Mouse (Mus musculus): ENCODE results near the gene Tmem217. TPM values are rescaled to one million over a fixed set of nuclear protein-coding genes. Genes with fewer than 3 reads are reported as not detected.

The Tmem217 gene
- total RNA-seq, 2 experiments from 2014 or later = not detected

Small RNAs within 50 kb of the gene (microRNA-seq; reads per million reads assigned to microRNA genes)
- gene Mir7667 = 0 to 0.25 reads per million in 2 experiments

Other genes with a start within 250 kb of the Tmem217 start
- gene Pi16, start 234.7 kb downstream of the Tmem217 start, total RNA-seq (2021) = 1 to 10 TPM; 1.1 to 1.5 TPM
- 100 to 1,000 TPM; 553 to 573 TPM for gene Mtch1, start 204.5 kb downstream of the Tmem217 start, total RNA-seq (2021)
- 1 to 10 TPM; 5.2 to 6.8 TPM for gene Fgd2, start 191.5 kb downstream of the Tmem217 start, total RNA-seq (2021)
- gene Pim1, start 61.6 kb downstream of the Tmem217 start, total RNA-seq (2021) = 1 to 10 TPM; 6.8 to 7.4 TPM
- not detected for gene Gm17657, start 2.7 kb downstream of the Tmem217 start, total RNA-seq (2021)
- 10 to 100 TPM; 42.3 to 43.2 TPM for gene Tbc1d22b, start 2.6 kb downstream of the Tmem217 start, total RNA-seq (2021)
- 10 to 100 TPM; 59.1 to 70.2 TPM for gene Rnf8, start 62.4 kb upstream of the Tmem217 start, total RNA-seq (2021)
- 1 to 10 TPM; 4.3 TPM for gene Gm28043, start 62.5 kb upstream of the Tmem217 start, total RNA-seq (2021)
- 100 to 1,000 TPM in 1 of 2 experiments, 10 to 100 TPM in 1; 96.9 to 118 TPM for gene Cmtr1, start 108.2 kb upstream of the Tmem217 start, total RNA-seq (2021)
- gene Ccdc167, start 164.7 kb upstream of the Tmem217 start, total RNA-seq (2021) = 10 to 100 TPM; 16.2 to 16.9 TPM

All from left cerebral cortex, postnatal 25 days (tissue).